Mouse (Mus musculus) hindbrain, embryonic 15.5 days (tissue): ENCODE measurements around the gene Vmn2r53. TPM values are rescaled to one million over a fixed set of nuclear protein-coding genes. Genes with fewer than 3 reads are reported as not detected.
"Not testable (repeated sequence)": the region's sequence is repeated elsewhere in the genome, so short reads cannot be mapped to it uniquely, and the experiment has no call there.

Experiments
- ATAC-seq: fragments of 200-750 bp; cut with Nextera tagmentation; 2 replicates; pipeline ENCODE4 v1.8.0; 2017; ENCODE audit warnings: low read depth, moderate number of reproducible peaks, moderate TSS enrichment; ENCODE audit not compliant: low FRiP score
- H3K27ac ChIP-seq: fragments of 300-500 bp; sonication (generic); replicated peaks from 2 replicates; pipeline ENCODE4 v1.5.1; 2015; ENCODE audit warnings: mild to moderate bottlenecking, inconsistent platforms
- H3K27me3 ChIP-seq: fragments of 300-500 bp; sonication (generic); 2 replicates; pipeline ENCODE4 v1.6.1; 2015; ENCODE audit warnings: control low read depth, inconsistent platforms
- H3K36me3 ChIP-seq: fragments of 300-500 bp; sonication (generic); 2 replicates; pipeline ENCODE4 v1.6.1; 2015; ENCODE audit warnings: control low read depth, inconsistent platforms
- H3K4me1 ChIP-seq: fragments of 300-500 bp; sonication (generic); replicated peaks from 2 replicates; pipeline ENCODE4 v1.6.1; 2015; ENCODE audit warnings: control low read depth, inconsistent platforms
- H3K4me2 ChIP-seq: fragments of 300-500 bp; sonication (generic); 2 replicates; pipeline ENCODE4 v1.6.1; 2015; ENCODE audit warnings: moderate library complexity, mild to moderate bottlenecking, inconsistent platforms
- H3K4me3 ChIP-seq: fragments of 300-500 bp; sonication (generic); 2 replicates; pipeline ENCODE4 v1.5.1; 2015; ENCODE audit warnings: mild to moderate bottlenecking, inconsistent platforms
- H3K9ac ChIP-seq: fragments of 300-500 bp; sonication (generic); 2 replicates; pipeline ENCODE4 v1.6.1; 2015; ENCODE audit warnings: inconsistent platforms
- H3K9me3 ChIP-seq: fragments of 300-500 bp; sonication (generic); 2 replicates; pipeline ENCODE4 v1.6.1; 2016; ENCODE audit warnings: control low read depth, inconsistent platforms
- WGBS: fragments of 180-500 bp; shearing (Covaris S2); methylation state at CpG from one replicate; pipeline ENCODE4 v1.1.7; 2015; 5-methylcytosine and 5-hydroxymethylcytosine counted together
- polyA plus RNA-seq: library from polyadenylated mRNA; unstranded; fragments of >200 nt; fragmentation: Nextera tagmentation; extraction: Ambion mirVana; gene quantifications from 2 replicates; pipeline ENCODE4 v1.2.1, GENCODE M21; 2015

The Vmn2r53 gene
- not detected in 2 replicates for polyA plus RNA-seq

DNA sequence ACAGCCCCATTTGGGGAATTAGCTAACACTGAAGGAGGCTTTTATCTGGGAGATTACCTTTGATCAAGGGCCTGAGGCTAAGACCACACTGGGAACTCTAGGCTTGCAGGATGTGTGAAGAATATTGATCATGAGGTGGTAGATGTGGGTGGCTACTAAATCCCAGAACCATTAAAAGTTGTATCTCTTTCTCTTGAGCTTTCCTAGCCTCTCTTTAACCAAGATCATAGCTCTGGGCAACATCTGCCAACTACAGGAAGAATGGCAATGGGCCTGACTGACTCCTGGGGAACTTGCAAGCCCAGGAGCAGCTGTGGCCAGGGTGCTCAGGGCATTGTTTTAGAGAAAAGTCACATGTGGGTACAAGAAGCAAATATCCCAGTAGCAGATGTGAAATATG is at the start of gene Vmn2r53:
Gene Vmn2r53 (minus strand): TSS at position 101 of the 400 bp plus-strand sequence.
- no peaks in the 10 kb centered on the region for H3K27me3 ChIP-seq
- no peaks in the 10 kb centered on the region for H3K36me3 ChIP-seq
- ATAC-seq = no peak
- no peak within 1 kb of the TSS for H3K4me2 ChIP-seq
- H3K4me1 ChIP-seq = no peaks in the 10 kb centered on the region
- H3K4me3 ChIP-seq = no peak within 1 kb of the TSS
- H3K27ac ChIP-seq = no peak within 1 kb of the TSS
- no peak within 1 kb of the TSS for H3K9ac ChIP-seq
- peaks cover 24% of the 10 kb centered on the region; the same call in 1 of the 2 replicates for H3K9me3 ChIP-seq

- not testable (repeated sequence) for H3K4me1 ChIP-seq, H3K27ac ChIP-seq, H3K36me3 ChIP-seq, H3K9ac ChIP-seq, H3K4me3 ChIP-seq, H3K4me2 ChIP-seq, H3K9me3 ChIP-seq, ATAC-seq, H3K27me3 ChIP-seq
- 78% methylated on average over 3 of the region's 4 CpGs for WGBS
Observed at GRCm38 (mm10) chr7:12640219-12640618, 31.6 kb upstream of the Vmn2r53 start, which contains the start of gene Vmn2r54. Vmn2r54 (minus strand) TSS chr7:12640319.

Other genes starting within 250 kb of the Vmn2r53 start
- gene Vmn1r84, start 239.5 kb downstream of the Vmn2r53 start, polyA plus RNA-seq = not detected in 2 replicates
- gene Zfp551, start 186.0 kb downstream of the Vmn2r53 start, polyA plus RNA-seq = 9.7 and 10.0 TPM in 2 replicates
- 35.1 and 35.6 TPM in 2 replicates for gene Zfp606, start 130.5 kb downstream of the Vmn2r53 start, polyA plus RNA-seq
- gene 2900092C05Rik, start 96.3 kb downstream of the Vmn2r53 start, polyA plus RNA-seq = not detected in 2 replicates
- gene Vmn2r54, start 31.5 kb upstream of the Vmn2r53 start, polyA plus RNA-seq = not detected in 2 replicates
- gene Vmn2r55, start 76.2 kb upstream of the Vmn2r53 start, polyA plus RNA-seq = not detected in 2 replicates
- gene Vmn2r56, start 126.2 kb upstream of the Vmn2r53 start, polyA plus RNA-seq = 0.01 TPM in 1 of 2 replicates, not detected in the other
- gene Zscan18, start 194.8 kb upstream of the Vmn2r53 start, polyA plus RNA-seq = 28.2 and 33.1 TPM in 2 replicates
- 28.3 and 30.0 TPM in 2 replicates for gene Zfp329, start 210.1 kb upstream of the Vmn2r53 start, polyA plus RNA-seq
- 26.2 and 27.6 TPM in 2 replicates for gene Zfp110, start 226.0 kb upstream of the Vmn2r53 start, polyA plus RNA-seq